In genomic region chr11:58790646-58791045, GRCm38 (mm10) we compare ENCODE assay signal across 38 mouse cellular contexts. TPM values are rescaled to one million over a fixed set of nuclear protein-coding genes. Genes with fewer than 3 reads are reported as not detected.
DNase-seq lines count a peak whose midpoint lies in the region; ATAC-seq lines count a peak whose summit lies in the region.
"Had no signal": no experiment of that assay in that cellular context is flagged by ENCODE, and none has a peak within 500 bp of the region (broad histone marks: within the 10 kb centered on the region; RNA-seq: fewer than 3 reads in every experiment).

No protein-coding gene starts in this region.

- H3K27me3 ChIP-seq in intestine, embryonic 14.5 days (replicated peaks; ENCODE audit: control insufficient read depth, insufficient read depth, low read length), result no peaks in the 10 kb centered on the region
- no peaks in the 10 kb centered on the region for H3K27me3 ChIP-seq in intestine, embryonic 15.5 days (replicated peaks)
- H3K27me3 ChIP-seq: embryonic facial prominence, embryonic 12.5 days; forebrain, embryonic 12.5 days; limb, embryonic 15.5 days; liver, embryonic 15.5 days; lung, embryonic 15.5 days; midbrain, embryonic 13.5 days had no signal

- DNase-seq in intestine, embryonic 14.5 days (ENCODE audit: low spot score), result peak; percentile 43
- DNase-seq in A20 (ENCODE audit: low read depth, low spot score) (peak; percentile 52), NIH3T3 (ENCODE audit: low read depth) (peak; percentile 43)
- DNase-seq in layer of hippocampus, adult 8-10 months (ENCODE audit: low spot score in 2 of 2), result no peak
- no peak for DNase-seq in left cerebral cortex, postnatal 14 days (ENCODE audit: low spot score in 2 of 2)
- DNase-seq: adrenal gland, adult 2 months; cerebellum, adult 11 months; cerebellum, adult 9-10 months; cerebellum, postnatal 36 days; forebrain, postnatal 0 days; gastrocnemius, postnatal 10 days; heart, adult 18-20 months; heart, postnatal 4 days; kidney, adult 2 months; kidney, postnatal 36 days; layer of hippocampus, postnatal 36 days; thymus, adult 2 months; thymus, postnatal 4 days had no signal

- H3K4me2 ChIP-seq in intestine, embryonic 14.5 days (ENCODE audit: low read length), result no peak overlapping the region
- H3K4me2 ChIP-seq in intestine, embryonic 15.5 days (replicated peaks), result no peak overlapping the region
- H3K4me2 ChIP-seq: embryonic facial prominence, embryonic 12.5 days; forebrain, embryonic 12.5 days; heart, embryonic 11.5 days; hindbrain, embryonic 14.5 days; limb, embryonic 15.5 days; liver, embryonic 15.5 days; lung, embryonic 15.5 days; midbrain, embryonic 13.5 days had no signal

- no peak for ATAC-seq in intestine, embryonic 14.5 days (replicated peaks; ENCODE audit: low FRiP score, low TSS enrichment, low read depth)
- ATAC-seq in intestine, embryonic 15.5 days, result no peak
- ATAC-seq in granulocyte monocyte progenitor cell, adult 5-6 weeks (replicated peaks; ENCODE audit: poor library complexity, severe bottlenecking), result peak; percentile 52
- ATAC-seq: activated CD4-positive, CD25-positive, alpha-beta regulatory T cell, adult 4 months; forebrain, postnatal 0 days; midbrain, embryonic 13.5 days had no signal

- intact Hi-C loops in left cerebral cortex, postnatal 14 days (cut with DNase I), result no loop called here

- H3K4me1 ChIP-seq in intestine, embryonic 14.5 days (replicated peaks; ENCODE audit: control insufficient read depth, insufficient read depth, low read length), result no peaks in the 10 kb centered on the region
- no peaks in the 10 kb centered on the region for H3K4me1 ChIP-seq in intestine, embryonic 15.5 days (replicated peaks)
- H3K4me1 ChIP-seq: embryonic facial prominence, embryonic 12.5 days; limb, embryonic 10.5 days; limb, embryonic 15.5 days; liver, embryonic 15.5 days; lung, embryonic 15.5 days had no signal

- no peak overlapping the region for H3K4me3 ChIP-seq in intestine, embryonic 14.5 days (ENCODE audit: low read depth, low read length)
- no peak overlapping the region for H3K4me3 ChIP-seq in intestine, embryonic 15.5 days (replicated peaks)
- H3K4me3 ChIP-seq: embryonic facial prominence, embryonic 12.5 days; forebrain, embryonic 12.5 days; layer of hippocampus, adult 2 months; limb, embryonic 10.5 days; limb, embryonic 15.5 days; liver, embryonic 15.5 days; lung, embryonic 15.5 days; midbrain, embryonic 13.5 days had no signal

- H3K36me3 ChIP-seq in intestine, embryonic 14.5 days (ENCODE audit: control insufficient read depth, insufficient read depth, low read length), result no peaks in the 10 kb centered on the region
- H3K36me3 ChIP-seq in intestine, embryonic 15.5 days, result no peaks in the 10 kb centered on the region
- H3K36me3 ChIP-seq: embryonic facial prominence, embryonic 12.5 days; forebrain, embryonic 12.5 days; limb, embryonic 10.5 days; limb, embryonic 15.5 days; liver, embryonic 15.5 days; lung, embryonic 15.5 days; midbrain, embryonic 13.5 days had no signal

- no peaks in the 10 kb centered on the region for H3K9me3 ChIP-seq in intestine, embryonic 14.5 days (ENCODE audit: control insufficient read depth, low read length)
- no peaks in the 10 kb centered on the region for H3K9me3 ChIP-seq in intestine, embryonic 15.5 days
- H3K9me3 ChIP-seq: embryonic facial prominence, embryonic 12.5 days; forebrain, embryonic 12.5 days; limb, embryonic 10.5 days; limb, embryonic 15.5 days; liver, embryonic 15.5 days; lung, embryonic 15.5 days; midbrain, embryonic 13.5 days had no signal

- no peak overlapping the region for H3K9ac ChIP-seq in intestine, embryonic 14.5 days (ENCODE audit: low read length)
- H3K9ac ChIP-seq in intestine, embryonic 15.5 days, result no peak overlapping the region
- H3K9ac ChIP-seq: embryonic facial prominence, embryonic 12.5 days; forebrain, embryonic 12.5 days; forebrain, postnatal 0 days; hindbrain, embryonic 14.5 days; limb, embryonic 15.5 days; liver, embryonic 15.5 days; lung, embryonic 15.5 days; midbrain, embryonic 13.5 days had no signal

- no peak overlapping the region for H3K27ac ChIP-seq in intestine, embryonic 14.5 days (ENCODE audit: low read depth)
- H3K27ac ChIP-seq in intestine, embryonic 15.5 days, result no peak overlapping the region
- H3K27ac ChIP-seq: embryonic facial prominence, embryonic 12.5 days; forebrain, embryonic 12.5 days; hindbrain, embryonic 14.5 days; layer of hippocampus, adult 2 months; limb, embryonic 10.5 days; limb, embryonic 15.5 days; liver, embryonic 15.5 days; lung, embryonic 15.5 days; midbrain, embryonic 13.5 days had no signal

- 72% methylated on average over 6 of the region's 6 CpGs for WGBS in intestine, embryonic 14.5 days
- WGBS in intestine, embryonic 15.5 days, result 79% methylated on average over 6 of the region's 6 CpGs

RNA-seq across cellular contexts. Expression of gene Olfr314, which starts 7.9 kb away (rescaled TPM):
- polyA plus RNA-seq in intestine, embryonic 14.5 days (2014; fragmentation: Nextera tagmentation; extraction: Ambion mirVana), result not detected in 2 replicates
- not detected in 2 replicates for polyA plus RNA-seq in intestine, embryonic 15.5 days (2015; fragmentation: Nextera tagmentation; extraction: Ambion mirVana)
- total RNA-seq in granulocyte monocyte progenitor cell, adult 5-6 weeks (2014; fragmentation: Nextera tagmentation), result not detected in 2 replicates
- not detected in 2 replicates for total RNA-seq in granulocyte monocyte progenitor cell, adult 5-6 weeks (2017)
- not detected for total RNA-seq in layer of hippocampus, adult 8-10 months (2022)
- total RNA-seq in left cerebral cortex, postnatal 14 days (2021), result not detected
- total RNA-seq: adrenal gland, adult 2 months; adrenal gland, postnatal 4 days; forebrain, postnatal 0 days; gastrocnemius, postnatal 10 days; heart, adult 18-20 months; heart, postnatal 4 days; layer of hippocampus, adult 2 months; layer of hippocampus, postnatal 36 days; megakaryocyte progenitor cell, adult 5-6 weeks; monocyte, adult 5-6 weeks had no signal
- polyA plus RNA-seq: activated CD4-positive, CD25-positive, alpha-beta regulatory T cell, adult 4 months; adrenal gland, adult 2 months; C2C12; embryonic facial prominence, embryonic 12.5 days; forebrain, embryonic 12.5 days; forebrain, postnatal 0 days; heart, embryonic 11.5 days; hindbrain, embryonic 14.5 days; kidney, adult 2 months; kidney, embryonic 16.5 days; limb, embryonic 10.5 days; limb, embryonic 15.5 days; liver, embryonic 15.5 days; lung, embryonic 15.5 days; midbrain, embryonic 13.5 days; neural tube, embryonic 14.5 days; thymus, adult 2 months had no signal

RNA-seq across cellular contexts. Expression of gene Fam183b, which starts 11.1 kb away (rescaled TPM):
- polyA plus RNA-seq in intestine, embryonic 14.5 days (2014; fragmentation: Nextera tagmentation; extraction: Ambion mirVana), result 40.1 and 47.1 TPM in 2 replicates
- 16.8 and 17.2 TPM in 2 replicates for polyA plus RNA-seq in intestine, embryonic 15.5 days (2015; fragmentation: Nextera tagmentation; extraction: Ambion mirVana)
- total RNA-seq in granulocyte monocyte progenitor cell, adult 5-6 weeks (2014; fragmentation: Nextera tagmentation), result not detected in 2 replicates
- total RNA-seq in granulocyte monocyte progenitor cell, adult 5-6 weeks (2017), result not detected in 2 replicates
- total RNA-seq in layer of hippocampus, adult 8-10 months (2022), result 1 to 10 TPM; 5.4 to 7.7 (median 6.4) TPM
- total RNA-seq in left cerebral cortex, postnatal 14 days (2021), result 1 to 10 TPM in 1 of 2 experiments, under 1 TPM in 1; 0.89 to 2.1 TPM
- total RNA-seq: gastrocnemius, postnatal 10 days; heart, adult 18-20 months; heart, postnatal 4 days; megakaryocyte progenitor cell, adult 5-6 weeks; monocyte, adult 5-6 weeks had no signal
- polyA plus RNA-seq: activated CD4-positive, CD25-positive, alpha-beta regulatory T cell, adult 4 months; adrenal gland, adult 2 months; C2C12; kidney, adult 2 months; limb, embryonic 10.5 days; limb, embryonic 15.5 days; liver, embryonic 15.5 days had no signal

RNA-seq across cellular contexts. Expression of gene Olfr315, which starts 17.7 kb away (rescaled TPM):
- not detected in 2 replicates for polyA plus RNA-seq in intestine, embryonic 14.5 days (2014; fragmentation: Nextera tagmentation; extraction: Ambion mirVana)
- polyA plus RNA-seq in intestine, embryonic 15.5 days (2015; fragmentation: Nextera tagmentation; extraction: Ambion mirVana), result not detected in 2 replicates
- total RNA-seq in granulocyte monocyte progenitor cell, adult 5-6 weeks (2014; fragmentation: Nextera tagmentation), result not detected in 2 replicates
- total RNA-seq in granulocyte monocyte progenitor cell, adult 5-6 weeks (2017), result not detected in 2 replicates
- not detected for total RNA-seq in layer of hippocampus, adult 8-10 months (2022)
- total RNA-seq in left cerebral cortex, postnatal 14 days (2021), result not detected
- total RNA-seq: adrenal gland, adult 2 months; adrenal gland, postnatal 4 days; gastrocnemius, postnatal 10 days; heart, adult 18-20 months; heart, postnatal 4 days; layer of hippocampus, adult 2 months; layer of hippocampus, postnatal 36 days; megakaryocyte progenitor cell, adult 5-6 weeks; monocyte, adult 5-6 weeks had no signal
- polyA plus RNA-seq: activated CD4-positive, CD25-positive, alpha-beta regulatory T cell, adult 4 months; adrenal gland, adult 2 months; C2C12; embryonic facial prominence, embryonic 12.5 days; forebrain, embryonic 12.5 days; forebrain, postnatal 0 days; heart, embryonic 11.5 days; heart, embryonic 16.5 days; hindbrain, embryonic 14.5 days; kidney, adult 2 months; kidney, embryonic 16.5 days; limb, embryonic 10.5 days; limb, embryonic 15.5 days; liver, embryonic 15.5 days; lung, embryonic 15.5 days; midbrain, embryonic 13.5 days; neural tube, embryonic 14.5 days had no signal

RNA-seq across cellular contexts. Expression of gene Olfr313, which starts 24.2 kb away (rescaled TPM):
- polyA plus RNA-seq in intestine, embryonic 14.5 days (2014; fragmentation: Nextera tagmentation; extraction: Ambion mirVana), result not detected in 2 replicates
- not detected in 2 replicates for polyA plus RNA-seq in intestine, embryonic 15.5 days (2015; fragmentation: Nextera tagmentation; extraction: Ambion mirVana)
- total RNA-seq in granulocyte monocyte progenitor cell, adult 5-6 weeks (2014; fragmentation: Nextera tagmentation), result not detected in 2 replicates
- not detected in 2 replicates for total RNA-seq in granulocyte monocyte progenitor cell, adult 5-6 weeks (2017)
- total RNA-seq in layer of hippocampus, adult 8-10 months (2022), result not detected
- not detected for total RNA-seq in left cerebral cortex, postnatal 14 days (2021)
- total RNA-seq: adrenal gland, adult 2 months; adrenal gland, postnatal 4 days; forebrain, postnatal 0 days; gastrocnemius, postnatal 10 days; heart, adult 18-20 months; heart, postnatal 4 days; layer of hippocampus, adult 2 months; layer of hippocampus, postnatal 36 days; megakaryocyte progenitor cell, adult 5-6 weeks; monocyte, adult 5-6 weeks had no signal
- polyA plus RNA-seq: activated CD4-positive, CD25-positive, alpha-beta regulatory T cell, adult 4 months; adrenal gland, adult 2 months; C2C12; embryonic facial prominence, embryonic 12.5 days; forebrain, embryonic 12.5 days; forebrain, postnatal 0 days; heart, embryonic 11.5 days; hindbrain, embryonic 14.5 days; kidney, adult 2 months; kidney, embryonic 16.5 days; limb, embryonic 10.5 days; limb, embryonic 15.5 days; liver, embryonic 15.5 days; lung, embryonic 15.5 days; midbrain, embryonic 13.5 days; neural tube, embryonic 14.5 days; thymus, adult 2 months had no signal

RNA-seq across cellular contexts. Expression of gene Olfr316, which starts 38.1 kb away (rescaled TPM):
- polyA plus RNA-seq in intestine, embryonic 14.5 days (2014; fragmentation: Nextera tagmentation; extraction: Ambion mirVana), result not detected in 2 replicates
- not detected in 2 replicates for polyA plus RNA-seq in intestine, embryonic 15.5 days (2015; fragmentation: Nextera tagmentation; extraction: Ambion mirVana)
- total RNA-seq in granulocyte monocyte progenitor cell, adult 5-6 weeks (2014; fragmentation: Nextera tagmentation), result not detected in 2 replicates
- total RNA-seq in granulocyte monocyte progenitor cell, adult 5-6 weeks (2017), result not detected in 2 replicates
- 1 to 10 TPM in 2 of 4 experiments, under 1 TPM in 2; 0.59 to 1.8 (median 1.2) TPM for total RNA-seq in layer of hippocampus, adult 8-10 months (2022)
- under 1 TPM; 0.13 to 0.42 TPM for total RNA-seq in left cerebral cortex, postnatal 14 days (2021)
- total RNA-seq: adrenal gland, adult 2 months; adrenal gland, postnatal 4 days; forebrain, postnatal 0 days; gastrocnemius, postnatal 10 days; heart, adult 18-20 months; heart, postnatal 4 days; megakaryocyte progenitor cell, adult 5-6 weeks; monocyte, adult 5-6 weeks had no signal
- polyA plus RNA-seq: activated CD4-positive, CD25-positive, alpha-beta regulatory T cell, adult 4 months; adrenal gland, adult 2 months; C2C12; embryonic facial prominence, embryonic 12.5 days; forebrain, embryonic 12.5 days; heart, embryonic 11.5 days; heart, embryonic 16.5 days; hindbrain, embryonic 14.5 days; kidney, adult 2 months; kidney, embryonic 16.5 days; limb, embryonic 10.5 days; limb, embryonic 15.5 days; liver, embryonic 15.5 days; lung, embryonic 15.5 days; midbrain, embryonic 13.5 days; neural tube, embryonic 14.5 days had no signal

Comparison
In these comparisons a context has a peak if more than half of its experiments do, and no peak if none do; other contexts are left out.
1. DNase-seq: peak in intestine, embryonic 14.5 days (single experiment), A20 (single experiment) and NIH3T3 (single experiment); none in layer of hippocampus, adult 8-10 months (0 of 2) and left cerebral cortex, postnatal 14 days (0 of 2).